Mouse (Mus musculus): ENCODE data around the gene Upk1b. TPM values are rescaled to one million over a fixed set of nuclear protein-coding genes. Genes with fewer than 3 reads are reported as not detected.

The Upk1b gene
- total RNA-seq, 2 experiments from 2014 or later, result 8.3 to 11.3 TPM

Other genes starting within 250 kb of the Upk1b start
- 10 to 100 TPM; 31.2 to 33.6 TPM for gene Tmem39a, start 241.6 kb downstream of the Upk1b start, total RNA-seq (2021)
- gene Arhgap31, start 87.1 kb downstream of the Upk1b start, total RNA-seq (2021), result 10 to 100 TPM; 68.2 to 73.4 TPM
- 10 to 100 TPM; 10.1 to 13.1 TPM for gene B4galt4, start 58.1 kb downstream of the Upk1b start, total RNA-seq (2021)
- gene 4930435E12Rik, start 28.4 kb upstream of the Upk1b start, total RNA-seq (2021), result not detected
- under 1 TPM; 0.14 to 0.29 TPM for gene Igsf11, start 92.3 kb upstream of the Upk1b start, total RNA-seq (2021)